Mouse (Mus musculus) urinary bladder, postnatal 10 days (tissue): ENCODE measurements at regions not wholly inside any gene's neighbourhood (a gene's known extent, or its start where the extent isn't known, plus 50 kb on each side); places are given as distances from the start of the nearest gene placed in this dataset.
"Not testable (repeated sequence)": the region's sequence is repeated elsewhere in the genome, so short reads cannot be mapped to it uniquely, and the experiment has no call there.

Source experiments
- DNase-seq: peaks from one replicate; pipeline ENCODE4 v3.0.0; 2022; ENCODE audit warnings: low spot score

GRCm38 (mm10) chr16:55758707-55759067 lies 80.0 kb downstream of the Nfkbiz start:
- DNase-seq = no peak

GRCm38 (mm10) chr16:55757952-55758706 lies 80.6 kb downstream of the Nfkbiz start:
- no peak for DNase-seq

- not testable (repeated sequence) for DNase-seq
Observed at GRCm38 (mm10) chr16:55757422-55757815, 81.3 kb downstream of the Nfkbiz start.

DNA sequence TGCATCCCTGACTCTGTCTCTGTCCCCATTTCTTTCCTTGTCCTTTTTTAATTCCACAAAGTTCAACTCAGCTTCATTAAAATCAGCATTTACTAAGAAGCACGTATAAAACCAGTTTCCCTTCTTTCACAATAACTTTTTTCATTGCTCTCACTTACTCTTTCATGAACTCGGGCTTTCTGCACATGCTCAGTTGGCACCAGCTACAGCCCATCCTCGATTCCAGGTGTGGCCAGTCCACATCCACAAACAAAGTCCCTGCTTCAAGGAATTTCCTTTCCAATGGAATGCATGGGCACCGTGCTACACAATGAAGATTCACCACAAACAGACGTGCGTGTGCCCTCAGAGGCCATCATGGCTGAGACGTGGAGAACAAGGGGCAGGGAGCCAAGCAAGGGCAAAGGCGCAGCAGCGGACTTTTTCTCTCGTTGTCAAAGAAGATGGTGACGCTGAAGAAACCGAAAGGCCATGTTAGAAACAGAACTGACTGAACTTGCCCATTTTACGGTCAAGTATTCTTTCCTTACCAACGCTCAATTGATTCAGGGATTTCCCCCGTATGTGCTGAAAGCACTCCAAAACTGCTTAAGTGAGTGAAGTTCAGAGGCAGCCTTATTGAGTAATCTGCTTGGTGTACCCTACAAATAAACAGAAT lies 81.8 kb downstream of the Nfkbiz start:
- no peak for DNase-seq

GRCm38 (mm10) chr16:55755309-55755832 lies 83.3 kb downstream of the Nfkbiz start:
- DNase-seq = no peak

DNA sequence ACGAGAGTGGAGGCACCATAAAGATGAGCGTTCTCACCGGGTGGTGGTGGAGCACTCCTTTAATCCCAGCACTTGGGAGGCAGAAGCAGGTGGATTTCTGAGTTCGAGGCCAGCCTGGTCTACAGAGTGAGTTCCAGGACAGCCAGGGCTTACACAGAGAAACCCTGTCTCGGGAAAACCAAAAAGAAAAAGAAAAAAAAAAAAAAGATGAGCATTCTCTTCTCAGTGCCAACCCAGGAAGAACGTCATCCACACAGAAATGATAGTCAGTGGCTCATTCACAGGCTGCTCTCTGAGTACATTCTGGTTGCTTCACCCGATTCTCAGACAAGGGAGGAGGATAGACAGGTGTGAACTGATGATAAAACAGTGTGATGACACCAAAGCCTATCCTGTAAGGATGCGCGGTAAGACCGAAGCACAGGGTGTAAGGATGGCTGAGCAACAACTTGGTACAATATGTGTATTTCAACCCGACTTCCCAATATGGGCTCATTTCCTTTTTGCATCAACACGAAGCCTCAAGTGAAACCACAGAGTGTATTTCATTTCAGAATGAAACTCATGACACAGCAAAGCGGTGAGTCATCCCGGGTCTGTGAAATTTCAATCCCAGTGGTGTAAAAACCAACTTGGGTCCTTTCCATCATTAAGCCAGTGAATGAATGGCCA lies 84.5 kb downstream of the Nfkbiz start:
- DNase-seq = no peak

DNA sequence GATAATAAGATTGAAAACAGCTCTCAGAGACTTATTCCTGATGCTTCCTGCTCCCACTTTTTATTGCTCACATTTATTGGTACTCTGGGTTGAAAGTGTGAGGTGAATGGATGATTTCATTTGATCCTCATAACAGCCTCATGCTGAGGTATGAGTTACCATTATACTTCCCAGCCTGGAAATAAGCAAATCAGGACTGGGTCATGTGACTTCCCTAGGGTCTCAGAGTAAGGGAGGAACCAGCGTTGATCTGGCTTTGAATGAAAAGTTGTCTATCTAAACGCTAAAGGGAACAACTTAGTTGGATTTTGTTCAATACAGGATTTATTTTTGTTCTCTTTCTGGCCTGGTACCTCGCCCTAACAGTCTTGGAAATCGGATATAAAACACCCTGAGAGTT lies 85.3 kb downstream of the Nfkbiz start:
- DNase-seq = no peak

DNA sequence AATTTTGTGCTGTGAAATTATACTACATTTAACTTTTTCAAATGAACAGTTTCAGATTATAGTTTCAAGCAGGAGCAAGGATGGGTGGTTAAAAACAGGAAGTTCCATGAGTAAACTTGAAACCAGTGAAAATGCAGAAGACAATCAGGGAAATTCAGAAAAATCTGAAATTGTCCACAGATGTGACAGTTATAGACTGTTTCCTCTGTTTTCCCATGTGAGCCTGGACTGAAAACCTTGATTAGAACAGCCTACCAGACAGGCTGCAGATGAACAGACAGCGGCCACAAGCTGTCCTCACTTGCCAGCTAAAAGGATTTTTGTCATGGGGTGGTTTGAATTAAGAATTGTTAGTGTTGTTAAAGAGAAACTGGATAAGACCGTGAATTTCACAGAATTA lies 91.4 kb downstream of the Nfkbiz start:
- DNase-seq = no peak

GRCm38 (mm10) chr16:55746159-55746558 lies 92.5 kb downstream of the Nfkbiz start:
- DNase-seq = no peak

DNA sequence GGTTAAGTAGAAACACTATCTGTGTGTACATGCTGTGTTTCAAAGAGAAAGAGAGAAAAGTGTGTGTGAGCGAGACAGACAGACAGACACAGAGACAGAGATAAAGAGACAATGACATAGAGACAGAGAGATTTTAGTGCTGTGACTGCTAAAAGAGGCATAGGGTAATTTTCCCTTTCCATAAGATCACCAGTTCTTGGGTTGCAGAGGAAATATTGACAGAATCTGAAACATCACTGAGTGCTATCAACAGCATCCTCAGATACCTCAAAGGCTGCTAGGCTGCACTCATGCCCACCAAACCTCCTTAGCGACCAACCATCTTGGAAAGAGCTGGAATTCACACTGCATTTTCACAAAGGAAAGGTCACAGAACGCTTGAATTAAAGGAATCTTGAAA lies 93.6 kb downstream of the Nfkbiz start:
- no peak for DNase-seq

GRCm38 (mm10) chr16:55741099-55741863 lies 97.4 kb downstream of the Nfkbiz start:
- DNase-seq = no peak

- DNase-seq = no peak
Observed at GRCm38 (mm10) chr16:55738741-55739140, 100.0 kb downstream of the Nfkbiz start.

- no peak for DNase-seq
Observed at GRCm38 (mm10) chr16:55735476-55735968, 103.2 kb downstream of the Nfkbiz start.

DNA sequence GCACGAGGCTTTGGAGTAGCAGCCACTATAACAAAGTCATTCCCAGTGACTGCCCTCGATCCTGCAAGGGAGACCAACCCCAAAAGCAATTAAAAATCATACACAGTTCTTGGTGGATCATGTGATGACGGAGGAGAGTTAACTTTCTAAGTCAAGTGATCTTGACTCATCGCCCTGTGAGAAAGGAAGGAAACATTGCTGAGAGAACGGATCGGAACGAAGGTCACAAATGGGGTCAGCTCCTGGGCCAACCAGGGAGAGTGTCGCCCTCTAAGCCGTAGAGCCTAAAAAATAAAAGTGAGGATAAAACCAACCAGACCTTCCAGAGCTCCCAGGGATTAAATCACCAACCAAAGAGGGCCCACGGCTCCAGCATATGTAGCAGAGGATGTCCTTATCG lies 104.4 kb downstream of the Nfkbiz start:
- DNase-seq = no peak

GRCm38 (mm10) chr16:55733751-55734150 lies 104.9 kb downstream of the Nfkbiz start:
- DNase-seq = no peak

GRCm38 (mm10) chr16:55731003-55731402 lies 107.7 kb downstream of the Nfkbiz start:
- DNase-seq = no peak

DNA sequence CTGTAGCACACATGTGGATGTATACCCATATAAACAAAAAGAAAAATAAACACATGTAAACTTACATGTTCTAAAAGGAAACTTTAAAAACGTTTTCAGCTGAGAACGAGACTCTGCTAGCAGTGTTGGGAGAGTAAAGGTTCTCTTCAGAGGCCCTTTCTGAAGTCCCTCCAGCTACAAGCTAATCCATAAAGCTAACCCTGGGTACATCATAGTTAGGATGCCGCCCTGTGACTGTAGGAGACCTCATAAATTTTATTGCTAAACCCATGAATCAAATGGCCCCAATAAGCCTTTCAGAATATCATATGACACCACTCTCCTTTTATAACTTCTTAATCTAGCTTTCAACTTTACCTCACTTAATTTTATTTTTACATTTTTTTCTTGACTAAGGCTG lies 112.2 kb downstream of the Nfkbiz start:
- DNase-seq = no peak

DNA sequence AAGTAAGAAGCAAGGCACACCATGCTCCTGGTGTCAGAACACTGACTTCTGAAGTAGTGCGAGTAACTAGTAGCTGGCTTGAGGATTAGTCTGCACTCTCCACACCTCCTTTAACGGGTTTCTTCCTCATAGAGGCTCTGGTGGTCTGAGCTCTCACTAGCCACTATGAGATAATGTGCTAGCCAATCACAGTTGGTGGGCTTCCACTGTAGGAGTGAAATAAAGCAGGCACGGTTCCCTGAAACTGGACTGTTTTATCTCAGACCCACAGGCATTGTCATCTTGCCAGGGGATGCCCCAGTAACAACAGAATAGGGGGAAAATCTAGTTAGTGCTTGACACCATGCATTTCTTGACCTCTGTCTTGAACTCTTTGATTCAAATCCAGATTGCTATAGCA lies 118.3 kb downstream of the Nfkbiz start:
- DNase-seq = no peak

GRCm38 (mm10) chr16:55710017-55710416 lies 128.7 kb downstream of the Nfkbiz start:
- DNase-seq = no peak

DNA sequence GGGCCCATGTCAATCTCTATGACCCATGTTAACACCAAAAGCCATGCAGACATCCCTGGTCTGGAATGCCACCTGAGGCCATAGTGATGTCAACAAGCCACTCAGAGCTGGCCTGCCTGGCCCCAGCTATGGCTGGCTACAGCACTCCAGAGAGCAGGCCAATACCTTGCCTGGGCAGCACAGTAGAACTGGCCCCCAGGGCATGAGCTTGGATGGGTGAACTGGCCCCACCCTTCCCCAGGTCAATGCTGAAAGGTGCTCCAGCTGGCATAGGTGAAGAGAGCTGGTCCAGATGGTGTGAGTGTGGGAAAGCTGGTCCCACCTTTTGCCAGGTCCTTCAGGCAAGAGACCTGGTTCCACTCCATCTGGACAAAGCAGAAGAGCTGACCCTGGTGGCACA lies 132.2 kb downstream of the Nfkbiz start:
- DNase-seq = no peak

DNA sequence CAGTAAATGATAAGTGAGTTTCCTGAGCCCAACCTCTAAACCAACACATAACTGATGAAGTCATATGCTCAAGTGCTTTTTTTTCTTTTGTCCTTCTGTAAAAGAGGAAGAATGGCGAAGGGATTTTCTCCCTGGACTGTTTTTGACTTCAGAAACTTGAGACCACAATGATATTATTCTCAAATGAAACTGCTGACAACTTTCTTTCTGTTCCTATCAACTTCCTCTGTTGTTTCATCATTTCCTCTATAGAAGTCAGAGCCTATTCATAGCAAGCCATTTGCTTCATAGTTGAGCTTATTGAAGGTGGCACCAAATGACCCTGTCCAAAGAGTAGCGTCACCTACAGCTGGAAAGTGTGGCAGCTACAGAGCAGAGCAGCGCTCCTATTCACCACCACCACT lies 140.2 kb downstream of the Nfkbiz start:
- DNase-seq = no peak

DNA sequence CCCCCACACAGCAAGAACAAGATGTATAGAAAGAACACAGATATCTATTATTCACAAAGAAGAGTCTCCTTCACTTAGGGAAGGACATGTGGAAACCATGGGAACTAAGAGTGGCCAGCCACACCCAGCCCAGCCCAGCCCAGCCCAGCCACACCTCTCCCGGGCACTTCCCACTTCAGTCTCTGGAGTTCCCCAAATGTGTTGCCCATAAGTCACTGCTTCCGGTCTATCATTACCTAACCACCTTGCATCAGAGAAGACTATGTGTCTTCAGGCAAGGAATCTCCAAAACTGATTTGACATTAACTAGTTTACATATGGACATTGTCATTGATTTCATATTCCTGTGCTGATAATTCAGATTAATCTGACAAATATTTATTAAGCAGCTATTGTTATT lies 147.6 kb downstream of the Nfkbiz start:
- DNase-seq = no peak
